Mouse (Mus musculus): ENCODE measurements at regions not wholly inside any gene's neighbourhood (a gene's known extent, or its start where the extent isn't known, plus 50 kb on each side); places are given as distances from the start of the nearest gene placed in this dataset.

DNA sequence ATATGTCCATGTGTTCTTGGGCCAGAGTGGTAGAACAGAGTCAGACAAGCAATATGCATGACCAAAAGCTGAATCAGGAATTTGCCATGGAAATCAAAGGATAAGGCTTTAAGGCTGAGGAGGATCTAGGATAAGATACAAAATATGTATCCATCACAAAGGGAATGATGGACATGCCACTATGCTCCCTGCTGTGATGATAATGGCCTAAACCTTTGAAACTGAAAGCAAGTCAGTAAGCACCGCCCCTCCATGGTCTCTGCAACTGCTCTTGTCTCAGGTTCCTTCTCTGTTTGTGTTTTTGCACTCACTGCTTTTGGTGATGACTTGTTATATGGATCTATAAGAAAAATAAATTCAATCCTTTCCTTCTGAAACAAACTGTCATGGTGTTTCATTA is 76.1 kb upstream of the Gm11238 start:
- no peak for TF ChIP-seq CTCF (IDR thresholded peaks at IDR 0.05; ENCODE audit: borderline replicate concordance, extremely low read depth, insufficient read depth, insufficient read length)
- no peak for TF ChIP-seq POLR2A (IDR thresholded peaks at IDR 0.05; ENCODE audit: borderline replicate concordance, extremely low read depth, insufficient read depth, insufficient read length, poor library complexity, severe bottlenecking)

Data from brain, embryonic 14.5 days (tissue).